Mouse (Mus musculus): ENCODE data around the gene Mdh1. TPM values are rescaled to one million over a fixed set of nuclear protein-coding genes. Genes with fewer than 3 reads are reported as not detected.

The Mdh1 gene
- total RNA-seq (2021) = 556 and 600 TPM in 2 replicates
- long read RNA-seq, transcript Mdh1-201 (9 exons, 2,122 nt) = major isoform, 721 of 763 reads
- long read RNA-seq, partial matches to known transcripts = 38 of 763 reads
- long read RNA-seq, other reads (novel, unspliced or antisense) = 4 of 763 reads

- DNase-seq = peak; percentile 88
Measured at GRCm38 (mm10) chr11:21571700-21572381, at the start of gene Mdh1, which contains the start of gene Wdpcp. TSS of gene Mdh1 (minus strand) at chr11:21572367. TSS of gene Wdpcp (plus strand) at chr11:21572235.

GRCm38 (mm10) chr11:21615915-21616314, 43.7 kb upstream of the Mdh1 start:
- no peak for DNase-seq

GRCm38 (mm10) chr11:21602497-21602896, 30.3 kb upstream of the Mdh1 start:
- DNase-seq = no peak

GRCm38 (mm10) chr11:21583286-21583685, 11.1 kb upstream of the Mdh1 start:
- no peak for DNase-seq

GRCm38 (mm10) chr11:21581472-21581871, 9.3 kb upstream of the Mdh1 start:
- DNase-seq = peak; percentile 24

GRCm38 (mm10) chr11:21570973-21571372, 1.2 kb downstream of the Mdh1 start:
- DNase-seq = no peak

- DNase-seq = no peak
Measured at GRCm38 (mm10) chr11:21570109-21570474, 2.1 kb downstream of the Mdh1 start.

GRCm38 (mm10) chr11:21569456-21570108, 2.6 kb downstream of the Mdh1 start:
- DNase-seq = peak; percentile 36

- DNase-seq = no peak
Measured at GRCm38 (mm10) chr11:21569002-21569401, 3.2 kb downstream of the Mdh1 start.

GRCm38 (mm10) chr11:21567733-21568132, 4.4 kb downstream of the Mdh1 start:
- DNase-seq = no peak

GRCm38 (mm10) chr11:21566934-21567333, 5.2 kb downstream of the Mdh1 start:
- DNase-seq = no peak

GRCm38 (mm10) chr11:21564681-21565405, 7.3 kb downstream of the Mdh1 start:
- no peak for DNase-seq

GRCm38 (mm10) chr11:21563617-21564325, 8.4 kb downstream of the Mdh1 start:
- DNase-seq = peak; percentile 27

- DNase-seq = no peak
Measured at GRCm38 (mm10) chr11:21561347-21561746, 10.8 kb downstream of the Mdh1 start.

- no peak for DNase-seq
Measured at GRCm38 (mm10) chr11:21559727-21560126, 12.4 kb downstream of the Mdh1 start.

- DNase-seq = no peak
Measured at GRCm38 (mm10) chr11:21552049-21552448, 20.1 kb downstream of the Mdh1 start.

GRCm38 (mm10) chr11:21550222-21551173, 21.7 kb downstream of the Mdh1 start:
- DNase-seq = no peak

- DNase-seq = no peak
Measured at GRCm38 (mm10) chr11:21549754-21550153, 22.4 kb downstream of the Mdh1 start.

GRCm38 (mm10) chr11:21549052-21549451, 23.1 kb downstream of the Mdh1 start:
- no peak for DNase-seq

- DNase-seq = no peak
Measured at GRCm38 (mm10) chr11:21547518-21547917, 24.6 kb downstream of the Mdh1 start.

- DNase-seq = no peak
Measured at GRCm38 (mm10) chr11:21546671-21547070, 25.5 kb downstream of the Mdh1 start.

All from adrenal gland, postnatal 25 days (tissue).